Mouse (Mus musculus) hindbrain, embryonic 12.5 days (tissue): Measurements from ENCODE around the gene Akain1. TPM values are rescaled to one million over a fixed set of nuclear protein-coding genes. Genes with fewer than 3 reads are reported as not detected.

Source experiments
- ATAC-seq: fragments of 200-750 bp; cut with Nextera tagmentation; 2 replicates; pipeline ENCODE4 v1.8.0; 2017; ENCODE audit warnings: moderate TSS enrichment; ENCODE audit not compliant: low FRiP score
- H3K27ac ChIP-seq: fragments of 300-500 bp; sonication (generic); 2 replicates; pipeline ENCODE4 v1.5.1; 2016; ENCODE audit warnings: mild to moderate bottlenecking
- H3K27me3 ChIP-seq: fragments of 300-500 bp; sonication (generic); 2 replicates; pipeline ENCODE4 v1.6.1; 2016; ENCODE audit warnings: mild to moderate bottlenecking
- H3K36me3 ChIP-seq: fragments of 300-500 bp; sonication (generic); 2 replicates; pipeline ENCODE4 v1.6.1; 2016; ENCODE audit warnings: mild to moderate bottlenecking
- H3K4me1 ChIP-seq: fragments of 300-500 bp; sonication (generic); 2 replicates; pipeline ENCODE4 v1.6.1; 2016
- H3K4me2 ChIP-seq: fragments of 300-500 bp; sonication (generic); replicated peaks from 2 replicates; pipeline ENCODE4 v1.6.1; 2016; ENCODE audit warnings: mild to moderate bottlenecking
- H3K4me3 ChIP-seq: fragments of 300-500 bp; sonication (generic); 2 replicates; pipeline ENCODE4 v1.5.1; 2016; ENCODE audit warnings: mild to moderate bottlenecking
- H3K9ac ChIP-seq: fragments of 300-500 bp; sonication (generic); 2 replicates; pipeline ENCODE4 v1.6.1; 2016; ENCODE audit warnings: mild to moderate bottlenecking, moderate library complexity
- H3K9me3 ChIP-seq: fragments of 300-500 bp; sonication (generic); replicated peaks from 2 replicates; pipeline ENCODE4 v1.6.1; 2016; ENCODE audit warnings: mild to moderate bottlenecking
- WGBS: fragments of 180-500 bp; shearing (Covaris S2); methylation state at CpG from one replicate; pipeline ENCODE4 v1.1.7; 2016; 5-methylcytosine and 5-hydroxymethylcytosine counted together
- polyA plus RNA-seq: library from polyadenylated mRNA; unstranded; fragments of >200 nt; fragmentation: Nextera tagmentation; extraction: Ambion mirVana; gene quantifications from 2 replicates; pipeline ENCODE4 v1.2.1, GENCODE M21; 2016

Akain1 gene
- polyA plus RNA-seq, 1 experiment from 2014 or later, result 0.27 TPM

DNA sequence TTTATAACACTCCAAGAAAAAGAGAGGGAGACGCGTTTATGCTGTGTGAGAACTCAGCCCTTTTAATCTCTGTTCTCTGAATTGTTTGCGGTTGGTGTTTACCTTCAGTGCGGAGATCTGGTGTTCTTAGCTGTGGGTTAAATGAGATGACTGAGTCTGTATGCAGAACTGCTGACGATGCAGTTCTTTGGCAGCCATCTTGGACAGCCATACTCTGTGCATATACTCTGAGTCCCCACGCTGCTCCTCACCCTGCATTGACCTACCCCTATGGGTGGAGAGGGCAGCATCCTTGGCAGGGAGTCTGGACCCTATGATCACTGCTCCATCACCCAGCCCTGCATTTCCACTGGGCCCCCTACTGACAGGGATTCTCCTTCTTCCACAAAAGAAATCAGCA, 48.8 kb downstream of the Akain1 start:
- H3K27me3 ChIP-seq, result no peaks in the 10 kb centered on the region
- H3K4me2 ChIP-seq, result no peak overlapping the region
- WGBS, result 92% methylated on average over 6 of the region's 6 CpGs
- no peak overlapping the region for H3K27ac ChIP-seq
- H3K4me1 ChIP-seq, result no peaks in the 10 kb centered on the region
- no peak overlapping the region for H3K9ac ChIP-seq
- no peak for ATAC-seq
- H3K4me3 ChIP-seq, result no peak overlapping the region
- no peaks in the 10 kb centered on the region for H3K9me3 ChIP-seq
- H3K36me3 ChIP-seq, result no peaks in the 10 kb centered on the region

DNA sequence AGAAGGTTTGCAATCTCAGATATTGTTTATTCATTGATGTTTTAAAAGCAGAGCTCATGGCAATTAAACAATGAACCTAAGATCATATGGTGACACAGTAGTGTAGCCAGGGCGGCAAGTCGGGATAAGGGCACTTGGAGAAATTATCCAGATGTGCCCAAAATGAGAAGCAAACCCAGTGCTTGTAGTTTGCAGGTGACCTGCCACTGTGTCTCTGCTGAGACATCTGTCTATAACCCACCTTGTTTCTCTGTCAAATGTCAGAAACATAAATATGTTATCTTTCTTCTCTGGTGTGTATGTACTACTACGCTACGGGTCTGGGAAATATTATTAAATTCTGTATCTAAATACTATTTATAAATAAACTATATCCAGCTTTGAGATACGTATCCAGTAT, 49.7 kb downstream of the Akain1 start:
- 94% methylated on average over 5 of the region's 5 CpGs for WGBS

DNA sequence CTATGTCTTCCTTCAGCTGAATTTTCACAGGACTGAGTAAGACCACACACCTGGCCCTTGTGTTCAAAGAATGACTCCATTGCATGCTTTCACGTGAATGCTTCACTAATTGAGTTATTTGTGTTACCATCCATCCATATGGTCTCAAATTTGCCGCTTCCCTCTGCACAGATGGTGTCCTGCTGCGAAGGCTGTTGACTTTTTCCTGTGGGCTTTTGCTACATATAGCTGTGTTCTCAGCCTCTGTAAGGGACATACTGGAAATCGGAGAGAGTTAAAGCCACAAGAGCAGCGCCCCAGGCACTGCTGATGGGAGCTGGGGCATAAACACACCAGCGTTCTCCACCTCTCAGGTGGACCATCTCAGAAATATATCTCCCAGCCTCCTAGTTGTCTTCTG, 53.2 kb downstream of the Akain1 start:
- no peak overlapping the region for H3K9ac ChIP-seq
- H3K27me3 ChIP-seq, result no peaks in the 10 kb centered on the region; the same call in 1 of the 2 replicates
- H3K4me1 ChIP-seq, result no peaks in the 10 kb centered on the region
- H3K9me3 ChIP-seq, result no peaks in the 10 kb centered on the region
- no peak for ATAC-seq
- WGBS, result 72% methylated on average over 6 of the region's 6 CpGs
- H3K27ac ChIP-seq, result no peak overlapping the region
- no peak overlapping the region for H3K4me2 ChIP-seq
- H3K36me3 ChIP-seq, result no peaks in the 10 kb centered on the region
- no peak overlapping the region for H3K4me3 ChIP-seq

More for the DNA sequence above, 49.7 kb downstream of the Akain1 start:
- no peaks in the 10 kb centered on the region for H3K9me3 ChIP-seq
- no peak overlapping the region for H3K9ac ChIP-seq
- no peak overlapping the region for H3K4me3 ChIP-seq
- H3K27ac ChIP-seq, result no peak overlapping the region
- no peaks in the 10 kb centered on the region for H3K36me3 ChIP-seq
- no peaks in the 10 kb centered on the region; the same call in 1 of the 2 replicates for H3K27me3 ChIP-seq
- no peak for ATAC-seq
- H3K4me2 ChIP-seq, result no peak overlapping the region
- no peaks in the 10 kb centered on the region for H3K4me1 ChIP-seq

DNA sequence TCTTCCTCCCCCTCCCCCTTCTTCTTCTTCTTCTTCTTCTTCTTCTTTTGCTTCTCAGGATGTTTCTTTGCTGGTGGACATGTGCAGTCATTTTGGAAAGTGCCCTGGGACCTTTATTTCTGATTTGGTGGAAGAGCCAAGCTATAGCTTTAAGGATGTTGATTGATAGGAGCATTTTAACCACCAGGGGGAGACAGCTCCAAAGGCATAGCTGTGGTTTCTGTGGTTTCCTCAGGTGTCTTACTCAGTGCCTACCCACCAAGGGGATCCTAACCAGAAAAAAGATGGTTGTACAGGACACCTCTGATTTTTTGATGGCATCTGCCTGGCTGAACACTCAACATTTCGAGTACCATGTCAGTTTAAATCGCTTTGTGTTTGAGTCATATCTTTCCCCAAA, 56.4 kb downstream of the Akain1 start:
- Histone ChIP-seq H3K9me3 (no peaks in the 10 kb centered on the region), H3K4me1 (no peaks in the 10 kb centered on the region), H3K36me3 (no peaks in the 10 kb centered on the region), H3K9ac (no peak overlapping the region), H3K4me2 (no peak overlapping the region), H3K4me3 (no peak overlapping the region), H3K27ac (no peak overlapping the region), H3K27me3 (no peaks in the 10 kb centered on the region; the same call in 1 of the 2 replicates)
- ATAC-seq, result no peak
- WGBS, result 55% methylated on average over 2 of the region's 2 CpGs

DNA sequence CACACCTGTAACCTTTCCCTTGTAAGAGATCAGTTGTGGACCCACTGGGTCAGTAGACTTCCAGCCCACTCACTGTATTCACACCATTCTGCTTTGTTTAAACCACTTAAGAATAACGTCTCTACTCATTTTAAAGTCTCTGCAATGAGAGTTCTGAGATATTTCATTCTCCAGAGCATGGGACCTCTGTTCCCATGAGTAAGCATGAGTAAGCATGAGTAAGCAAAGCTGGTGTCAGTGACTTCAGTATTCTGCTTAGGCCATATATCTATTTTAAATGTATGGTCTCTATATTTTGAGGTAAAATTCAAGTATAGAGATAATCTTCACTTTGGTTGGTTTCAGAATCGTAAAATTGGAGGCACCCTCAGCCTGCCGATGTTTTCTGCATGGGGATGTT, 57.0 kb downstream of the Akain1 start:
- H3K4me2 ChIP-seq, result no peak overlapping the region
- H3K27ac ChIP-seq, result no peak overlapping the region
- no peaks in the 10 kb centered on the region; the same call in 1 of the 2 replicates for H3K27me3 ChIP-seq
- no peak for ATAC-seq
- no peaks in the 10 kb centered on the region for H3K4me1 ChIP-seq
- no peak overlapping the region for H3K4me3 ChIP-seq
- 91% methylated on average over 3 of the region's 3 CpGs for WGBS
- H3K9me3 ChIP-seq, result no peaks in the 10 kb centered on the region
- H3K9ac ChIP-seq, result no peak overlapping the region
- no peaks in the 10 kb centered on the region for H3K36me3 ChIP-seq

DNA sequence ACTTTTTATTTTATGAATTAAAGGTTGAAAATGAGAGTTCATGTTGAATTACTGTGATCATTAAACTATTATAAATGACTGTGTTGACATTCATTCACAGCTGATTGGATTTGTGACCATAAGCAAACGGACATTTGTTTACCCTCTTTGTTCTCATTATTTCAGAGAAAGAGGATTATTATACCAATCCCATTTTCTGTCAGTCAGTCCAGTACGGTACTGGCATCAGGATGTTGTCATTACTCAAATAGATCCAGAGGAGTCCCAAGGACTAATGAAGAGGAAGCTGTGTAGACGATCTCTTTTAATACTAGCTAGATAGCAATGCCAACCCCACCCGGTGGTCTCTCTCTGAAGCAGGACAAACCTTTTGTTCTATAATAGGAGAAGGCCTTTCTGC, 58.2 kb downstream of the Akain1 start:
- no peak overlapping the region for H3K4me2 ChIP-seq
- H3K27me3 ChIP-seq, result no peaks in the 10 kb centered on the region; the same call in 1 of the 2 replicates
- 81% methylated on average over 4 of the region's 4 CpGs for WGBS
- ATAC-seq, result no peak
- H3K27ac ChIP-seq, result no peak overlapping the region
- no peaks in the 10 kb centered on the region for H3K36me3 ChIP-seq
- no peak overlapping the region for H3K4me3 ChIP-seq
- H3K9me3 ChIP-seq, result no peaks in the 10 kb centered on the region
- H3K4me1 ChIP-seq, result no peaks in the 10 kb centered on the region
- H3K9ac ChIP-seq, result no peak overlapping the region

DNA sequence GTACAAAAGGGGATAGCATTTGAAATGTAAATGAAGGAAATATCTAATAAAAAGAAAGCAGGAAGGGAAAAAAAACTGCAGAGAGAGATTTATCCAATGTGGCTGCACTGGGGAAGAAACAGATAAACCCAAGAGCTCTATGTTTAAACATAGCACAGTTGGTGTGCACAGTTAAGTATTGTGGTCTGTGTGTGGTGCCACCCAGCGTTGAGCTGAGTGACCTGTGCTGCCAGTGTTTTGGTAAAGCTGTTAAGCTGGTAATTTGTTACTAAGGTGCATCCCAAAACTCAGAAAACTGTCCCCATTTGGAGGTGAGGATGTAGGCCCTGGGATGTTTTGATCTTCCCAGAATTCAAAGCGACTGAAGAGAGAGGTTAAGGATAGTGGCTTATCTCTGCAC, 59.8 kb downstream of the Akain1 start:
- H3K4me2 ChIP-seq, result no peak overlapping the region
- H3K36me3 ChIP-seq, result no peaks in the 10 kb centered on the region
- H3K27me3 ChIP-seq, result no peaks in the 10 kb centered on the region
- H3K9ac ChIP-seq, result no peak overlapping the region
- H3K9me3 ChIP-seq, result no peaks in the 10 kb centered on the region
- no peaks in the 10 kb centered on the region for H3K4me1 ChIP-seq
- ATAC-seq, result no peak
- H3K27ac ChIP-seq, result no peak overlapping the region
- H3K4me3 ChIP-seq, result no peak overlapping the region
- WGBS, result 45% methylated on average over 2 of the region's 2 CpGs

DNA sequence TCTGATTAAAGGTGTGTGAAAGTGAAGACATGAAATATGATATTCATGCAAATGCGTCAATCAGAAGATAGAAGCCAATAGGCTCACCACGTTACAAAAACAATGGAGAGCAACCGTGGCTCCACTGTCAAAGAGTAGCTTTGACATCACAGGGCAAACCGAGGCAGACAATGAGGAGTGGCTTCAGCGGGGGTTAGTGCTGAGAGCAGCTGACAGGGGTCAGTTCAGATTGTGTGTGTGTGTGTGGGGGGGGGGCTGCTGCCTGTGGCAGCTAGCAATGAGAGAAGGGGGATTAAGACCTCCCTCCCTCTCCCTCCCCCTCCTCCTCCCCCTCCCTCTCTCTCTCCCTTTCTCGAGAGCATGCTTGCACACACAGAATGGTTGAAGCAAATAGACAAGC, 60.3 kb downstream of the Akain1 start:
- 18% methylated on average over 6 of the region's 6 CpGs for WGBS
- H3K4me1 ChIP-seq, result no peaks in the 10 kb centered on the region
- no peaks in the 10 kb centered on the region for H3K27me3 ChIP-seq
- ATAC-seq, result no peak
- H3K4me3 ChIP-seq, result no peak overlapping the region
- no peak overlapping the region for H3K9ac ChIP-seq
- no peak overlapping the region for H3K27ac ChIP-seq
- H3K9me3 ChIP-seq, result no peaks in the 10 kb centered on the region
- no peak overlapping the region for H3K4me2 ChIP-seq
- H3K36me3 ChIP-seq, result no peaks in the 10 kb centered on the region

DNA sequence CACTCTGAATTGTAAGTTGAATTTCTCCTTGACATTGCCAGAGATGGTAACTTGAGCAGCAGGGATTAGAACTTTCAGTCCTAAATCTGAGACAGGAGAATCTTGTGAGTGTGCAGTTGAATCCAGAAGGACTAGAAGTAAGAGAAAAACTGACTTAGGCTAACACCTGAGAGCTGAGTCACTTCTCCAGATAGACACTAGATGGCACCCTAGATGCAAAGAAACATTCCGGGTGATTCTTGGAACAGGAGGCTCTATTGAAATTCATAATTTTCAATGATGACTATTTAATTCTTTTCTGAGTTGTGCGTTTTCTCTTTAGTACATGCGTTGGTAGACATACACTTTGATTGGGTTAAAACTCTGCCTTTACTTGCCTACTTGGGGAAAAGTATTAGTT, 66.9 kb downstream of the Akain1 start:
- Histone ChIP-seq H3K27ac (no peak overlapping the region), H3K27me3 (no peaks in the 10 kb centered on the region), H3K36me3 (no peaks in the 10 kb centered on the region), H3K4me2 (no peak overlapping the region), H3K9me3 (no peaks in the 10 kb centered on the region), H3K4me3 (no peak overlapping the region), H3K9ac (no peak overlapping the region), H3K4me1 (no peaks in the 10 kb centered on the region)
- no peak for ATAC-seq
- WGBS, result 51% methylated on average over 3 of the region's 3 CpGs

DNA sequence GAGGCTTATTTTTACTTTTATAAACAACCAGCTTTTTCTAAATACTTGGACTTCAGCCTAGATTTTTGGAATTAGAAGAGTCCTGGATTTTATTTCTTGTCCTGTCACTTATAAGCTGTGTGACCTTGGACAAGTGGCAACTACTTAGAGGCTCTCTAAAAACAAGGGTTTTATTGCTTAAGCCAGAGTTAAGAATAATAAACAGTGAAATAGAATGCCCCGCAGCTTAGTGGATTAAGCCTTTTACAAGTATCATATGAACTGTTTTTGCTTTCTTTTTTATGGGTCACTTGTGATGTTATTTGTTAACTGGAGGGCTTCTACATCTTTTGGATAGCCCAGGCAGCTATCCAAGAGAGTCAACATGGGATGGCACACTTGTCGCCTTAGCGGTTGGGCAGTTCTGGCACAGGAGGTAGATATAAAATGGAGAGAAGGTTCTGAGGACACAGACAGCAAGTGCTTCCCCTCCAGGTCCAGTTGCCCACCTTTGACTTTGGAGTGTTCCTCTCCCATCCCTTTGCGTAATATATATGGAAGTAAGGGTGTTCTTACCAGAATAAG, 77.3 kb downstream of the Akain1 start:
- no peak overlapping the region for H3K4me2 ChIP-seq
- no peak overlapping the region for H3K9ac ChIP-seq
- no peak overlapping the region for H3K4me3 ChIP-seq
- H3K27ac ChIP-seq, result no peak overlapping the region
- H3K27me3 ChIP-seq, result no peaks in the 10 kb centered on the region
- no peaks in the 10 kb centered on the region for H3K9me3 ChIP-seq
- 82% methylated on average over 4 of the region's 4 CpGs for WGBS
- ATAC-seq, result no peak
- no peaks in the 10 kb centered on the region for H3K36me3 ChIP-seq
- H3K4me1 ChIP-seq, result no peaks in the 10 kb centered on the region

DNA sequence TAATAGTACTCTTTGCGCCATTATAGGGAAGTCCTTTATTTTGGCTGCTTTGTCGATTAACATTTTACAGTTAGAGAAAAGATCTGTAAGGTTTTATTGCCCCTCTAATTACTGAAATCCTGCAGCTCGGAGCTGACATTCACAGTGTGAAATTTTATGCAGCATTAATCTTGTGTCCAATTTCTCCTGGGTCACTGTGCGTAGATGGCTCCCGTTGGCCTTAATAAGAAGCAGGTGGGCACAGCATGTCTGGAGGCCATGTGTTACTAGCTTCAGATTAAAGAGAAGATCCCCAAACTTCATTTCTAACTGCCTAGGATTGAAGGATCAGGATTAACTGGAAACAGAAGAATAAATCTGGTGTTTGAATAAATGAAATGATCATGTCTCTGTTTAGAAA, 92.3 kb downstream of the Akain1 start:
- H3K9me3 ChIP-seq, result no peaks in the 10 kb centered on the region
- no peak overlapping the region for H3K9ac ChIP-seq
- 59% methylated on average over 5 of the region's 5 CpGs for WGBS
- H3K27ac ChIP-seq, result no peak overlapping the region
- H3K36me3 ChIP-seq, result no peaks in the 10 kb centered on the region
- no peaks in the 10 kb centered on the region for H3K27me3 ChIP-seq
- ATAC-seq, result no peak
- H3K4me1 ChIP-seq, result no peaks in the 10 kb centered on the region
- no peak overlapping the region for H3K4me2 ChIP-seq
- no peak overlapping the region for H3K4me3 ChIP-seq
